Mouse (Mus musculus) erythroblast, embryonic 14.5 days (primary cell): ENCODE results near the gene Spz1. TPM values are rescaled to one million over a fixed set of nuclear protein-coding genes. Genes with fewer than 3 reads are reported as not detected.
A peak's percentile ranks its signal among the peaks of the same experiment; 100 is the strongest.

Source experiments
- H3K27me3 ChIP-seq: 2 replicates; pipeline ENCODE4 v1.6.1; 2012; ENCODE audit warnings: inconsistent platforms; ENCODE audit not compliant: control insufficient read depth
- H3K36me3 ChIP-seq: 2 replicates; pipeline ENCODE4 v1.6.1; 2012; ENCODE audit warnings: mild to moderate bottlenecking, inconsistent platforms; ENCODE audit not compliant: control insufficient read depth
- H3K4me1 ChIP-seq: 2 replicates; pipeline ENCODE4 v1.6.1; 2012; ENCODE audit warnings: inconsistent platforms; ENCODE audit not compliant: control insufficient read depth
- H3K4me3 ChIP-seq: replicated peaks from 2 replicates; pipeline ENCODE3; 2012; ENCODE audit warnings: moderate library complexity, mild to moderate bottlenecking, inconsistent platforms
- H3K9me3 ChIP-seq: 2 replicates; pipeline ENCODE4 v1.6.1; 2012; ENCODE audit warnings: low read length, inconsistent platforms, mixed read lengths; ENCODE audit not compliant: control insufficient read depth
- GATA1 ChIP-seq: IDR thresholded peaks from 2 replicates; pipeline ENCODE4 v1.6.1; 2012; ENCODE audit warnings: low read length, inconsistent platforms, mixed read lengths
- TAL1 ChIP-seq: IDR thresholded peaks from 3 replicates; pipeline ENCODE4 v1.6.1; 2012; ENCODE audit warnings: low read length, inconsistent platforms, mixed read lengths
- polyA plus RNA-seq: library from polyadenylated mRNA; stranded (reverse); fragments of >175 nt; gene quantifications from 2 replicates; pipeline ENCODE4 v1.2.3, GENCODE M21; 2012

The Spz1 gene
- polyA plus RNA-seq, 1 experiment = not detected

DNA sequence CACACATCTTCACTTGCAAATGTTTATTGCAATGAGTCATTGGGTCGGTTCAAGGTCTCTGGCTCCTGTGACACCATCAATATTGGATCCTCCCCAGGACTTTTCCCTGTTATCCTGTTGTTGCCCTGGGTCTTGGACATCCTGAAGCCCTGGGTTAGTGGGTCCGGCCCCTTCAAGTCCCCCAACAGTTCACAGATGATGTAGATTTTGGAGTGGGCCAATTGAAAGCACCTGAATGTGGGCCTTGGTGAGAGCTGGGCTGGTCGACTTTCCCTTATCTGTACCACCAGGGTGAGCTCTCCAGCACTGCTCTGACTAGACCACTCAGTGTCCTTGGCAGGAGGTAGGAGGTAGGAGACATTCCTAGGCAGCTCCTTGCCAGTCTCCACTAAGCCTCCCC lies 19.5 kb upstream of the Spz1 start:
- peak; percentile 43; the same call in 1 of the 2 replicates for TF ChIP-seq GATA1
- TF ChIP-seq TAL1 = no peak
- no peaks in the 10 kb centered on the region for H3K9me3 ChIP-seq
- no peaks in the 10 kb centered on the region; the same call in 1 of the 2 replicates for H3K36me3 ChIP-seq
- H3K4me1 ChIP-seq = peaks cover 80% of the 10 kb centered on the region
- H3K4me3 ChIP-seq = peak overlapping the region; percentile 46
- no peaks in the 10 kb centered on the region for H3K27me3 ChIP-seq

DNA sequence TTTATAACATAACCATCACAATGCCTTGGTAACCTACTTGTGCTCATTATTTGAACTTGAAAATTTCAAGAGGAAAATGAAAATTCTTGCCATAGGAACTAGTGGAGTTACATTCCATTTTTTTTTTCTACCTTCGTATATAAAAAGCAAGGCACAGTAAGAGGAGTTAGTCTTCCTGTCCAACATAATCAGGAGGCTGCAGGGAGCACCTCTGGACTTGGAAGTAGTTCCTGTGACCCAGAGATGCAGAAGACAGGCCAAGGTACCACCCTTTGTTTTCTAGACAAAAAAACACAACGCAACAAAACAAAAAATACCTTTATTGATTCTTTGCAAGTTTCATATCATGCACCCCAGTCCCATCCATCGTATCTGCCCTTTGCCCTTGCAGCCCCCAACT lies 18.9 kb upstream of the Spz1 start:
- Histone ChIP-seq H3K4me3 (peak overlapping the region; percentile 46), H3K36me3 (no peaks in the 10 kb centered on the region; the same call in 1 of the 2 replicates), H3K4me1 (peaks cover 83% of the 10 kb centered on the region), H3K9me3 (no peaks in the 10 kb centered on the region), H3K27me3 (no peaks in the 10 kb centered on the region)
- no peak for TF ChIP-seq TAL1
- no peak for TF ChIP-seq GATA1

DNA sequence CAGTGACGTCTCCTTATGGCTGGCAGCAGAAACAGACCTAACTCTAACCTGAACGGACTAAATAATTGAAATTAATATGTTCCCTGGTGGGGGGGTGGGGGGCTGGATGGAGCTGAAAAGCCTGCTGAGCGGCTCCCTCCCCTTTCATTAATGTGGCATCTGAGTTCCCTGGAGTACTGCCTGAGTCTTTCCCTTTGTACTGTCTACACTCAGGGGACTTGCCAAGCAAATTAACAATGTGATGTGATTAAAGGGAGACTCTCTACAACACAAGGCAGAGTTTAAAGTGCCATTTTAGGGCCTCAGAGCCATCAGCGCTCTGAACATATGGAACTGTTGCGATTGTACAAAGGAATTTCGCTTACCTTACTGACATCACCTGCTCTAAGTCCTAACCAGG lies 18.5 kb upstream of the Spz1 start:
- Histone ChIP-seq H3K36me3 (no peaks in the 10 kb centered on the region; the same call in 1 of the 2 replicates), H3K27me3 (no peaks in the 10 kb centered on the region), H3K4me3 (peak overlapping the region; percentile 35), H3K4me1 (peaks cover 87% of the 10 kb centered on the region), H3K9me3 (no peaks in the 10 kb centered on the region)
- TF ChIP-seq GATA1 (no peak), TAL1 (no peak)

DNA sequence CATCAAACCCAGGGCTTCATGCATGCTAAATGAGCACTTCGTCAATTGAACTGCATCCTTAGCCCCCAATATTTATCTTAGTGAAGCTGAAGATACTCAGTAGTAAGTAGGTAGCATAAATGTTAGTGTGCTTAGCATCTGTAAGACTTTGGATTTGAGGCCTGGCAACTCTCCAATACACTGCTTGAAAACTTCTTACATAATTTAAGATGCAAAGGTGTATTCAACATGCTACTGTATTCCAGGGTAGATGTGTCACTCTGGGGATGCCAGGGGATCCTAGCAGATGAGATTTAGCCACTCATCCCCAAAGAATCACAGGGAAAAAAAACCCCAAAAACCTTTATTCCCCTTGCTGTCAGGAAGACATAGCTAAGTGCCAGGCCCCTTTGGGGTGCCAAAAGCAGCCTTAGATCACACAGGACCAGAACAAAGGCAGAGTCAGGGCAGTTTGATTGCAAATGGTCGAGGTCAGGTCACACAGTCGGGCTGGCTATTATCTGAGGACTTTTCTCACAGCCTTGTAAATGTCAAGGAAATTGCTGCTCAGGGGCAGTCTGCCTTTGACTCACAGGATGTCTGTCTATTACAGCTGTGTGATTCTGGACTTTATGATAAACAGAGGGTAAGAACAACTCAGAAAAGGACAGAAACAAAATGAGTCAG lies 17.9 kb upstream of the Spz1 start:
- TF ChIP-seq TAL1 (no peak), GATA1 (no peak)
- no peaks in the 10 kb centered on the region for H3K9me3 ChIP-seq
- H3K27me3 ChIP-seq = no peaks in the 10 kb centered on the region
- peaks cover 93% of the 10 kb centered on the region for H3K4me1 ChIP-seq
- H3K4me3 ChIP-seq = peak overlapping the region; percentile 54
- H3K36me3 ChIP-seq = no peaks in the 10 kb centered on the region; the same call in 1 of the 2 replicates

DNA sequence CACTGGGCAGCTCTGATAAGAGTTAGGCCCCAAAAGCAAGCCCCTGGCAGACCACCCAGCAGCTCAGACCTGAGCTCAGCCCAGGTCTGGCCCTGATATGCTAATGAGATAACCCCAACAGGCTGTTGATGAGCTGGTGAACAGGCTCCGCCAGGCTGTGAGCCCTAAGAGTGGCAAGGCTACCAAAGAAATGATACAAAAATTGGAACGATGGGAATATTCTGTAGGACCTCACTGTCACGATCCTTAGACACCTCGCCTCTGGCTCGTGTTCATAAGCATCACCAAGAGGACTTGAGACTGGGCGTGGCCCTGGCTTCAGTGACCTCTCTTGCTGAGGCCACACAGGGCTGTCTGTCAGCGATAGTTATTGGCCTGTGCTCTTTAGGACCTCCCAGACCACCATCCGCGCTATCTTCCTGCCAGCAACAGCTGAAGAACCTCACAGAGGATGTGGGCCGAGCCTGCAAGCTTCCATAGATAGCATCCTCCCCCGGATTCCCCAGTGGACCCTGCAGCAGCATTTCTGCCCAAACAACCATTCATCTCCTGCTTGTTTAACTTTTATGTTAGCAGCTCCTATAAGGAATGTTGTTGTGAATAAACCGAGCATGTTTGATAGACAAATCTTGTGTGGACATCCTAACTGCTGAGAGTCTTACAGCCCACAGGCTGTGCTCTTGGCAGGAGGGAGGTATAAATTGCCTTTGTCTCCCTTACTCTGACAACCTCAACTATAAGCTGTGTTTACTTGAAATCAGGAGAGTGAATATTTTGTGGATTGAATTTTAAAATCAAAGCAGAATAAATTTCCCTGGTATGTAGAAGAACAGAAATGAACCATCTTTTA lies 17.0 kb upstream of the Spz1 start:
- TF ChIP-seq GATA1 (peak; percentile 96), TAL1 (peak; percentile 61)
- Histone ChIP-seq H3K4me1 (peaks cover 94% of the 10 kb centered on the region), H3K9me3 (no peaks in the 10 kb centered on the region), H3K4me3 (peak overlapping the region; percentile 54), H3K36me3 (no peaks in the 10 kb centered on the region; the same call in 1 of the 2 replicates), H3K27me3 (no peaks in the 10 kb centered on the region)

DNA sequence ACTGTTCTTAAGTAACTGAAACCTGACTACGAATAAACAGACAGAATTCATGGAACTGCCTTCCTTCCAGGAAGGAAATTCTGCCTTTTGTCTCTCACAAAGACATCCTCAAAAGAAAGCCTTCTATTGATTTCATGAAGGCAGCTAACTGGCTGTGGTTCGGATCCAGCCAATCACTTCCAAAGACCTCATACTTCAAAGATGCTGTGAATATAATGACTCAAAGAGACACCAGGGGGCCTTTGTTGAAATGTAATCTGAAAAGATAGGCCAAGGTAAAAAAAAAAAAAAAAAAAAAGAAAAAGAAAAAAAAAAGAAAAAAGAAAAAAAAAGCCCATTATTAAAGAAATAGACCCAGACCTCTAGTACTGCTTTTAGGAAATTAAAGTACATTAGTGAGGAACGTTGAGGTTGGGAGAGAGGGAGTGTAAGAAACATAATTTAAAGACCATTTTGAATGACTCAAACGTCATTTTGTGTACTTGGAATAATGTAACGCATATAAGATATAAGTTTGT lies 16.4 kb upstream of the Spz1 start:
- Histone ChIP-seq H3K4me3 (peak overlapping the region; percentile 54), H3K36me3 (no peaks in the 10 kb centered on the region; the same call in 1 of the 2 replicates)
- TF ChIP-seq TAL1 (no peak), GATA1 (no peak)

DNA sequence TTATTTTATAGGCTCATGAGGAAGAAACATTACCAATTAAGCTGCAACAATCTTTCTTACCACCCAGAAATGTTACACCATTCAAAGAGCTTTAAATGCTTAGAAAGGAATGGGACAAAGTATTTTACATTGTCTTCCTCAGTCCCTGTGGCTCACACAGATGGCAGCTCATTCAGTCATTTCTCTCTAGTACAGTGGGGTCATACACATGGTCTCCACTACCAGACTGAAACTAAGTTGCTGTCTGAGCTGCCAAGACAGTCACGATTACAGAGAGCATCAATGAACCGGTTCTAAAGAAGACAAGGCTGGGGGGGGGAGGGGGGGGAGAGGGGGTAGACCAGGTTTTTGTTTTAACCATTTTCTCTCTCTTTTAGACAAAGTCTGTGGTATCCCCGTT lies 15.3 kb upstream of the Spz1 start:
- H3K9me3 ChIP-seq = no peaks in the 10 kb centered on the region
- no peaks in the 10 kb centered on the region for H3K27me3 ChIP-seq
- no peak for TF ChIP-seq TAL1
- TF ChIP-seq GATA1 = no peak
- peaks cover 90% of the 10 kb centered on the region for H3K4me1 ChIP-seq
- no peaks in the 10 kb centered on the region; the same call in 1 of the 2 replicates for H3K36me3 ChIP-seq
- H3K4me3 ChIP-seq = no peak overlapping the region

More for the DNA sequence above, 16.4 kb upstream of the Spz1 start:
- Histone ChIP-seq H3K27me3 (no peaks in the 10 kb centered on the region), H3K4me1 (peaks cover 96% of the 10 kb centered on the region), H3K9me3 (no peaks in the 10 kb centered on the region)

DNA sequence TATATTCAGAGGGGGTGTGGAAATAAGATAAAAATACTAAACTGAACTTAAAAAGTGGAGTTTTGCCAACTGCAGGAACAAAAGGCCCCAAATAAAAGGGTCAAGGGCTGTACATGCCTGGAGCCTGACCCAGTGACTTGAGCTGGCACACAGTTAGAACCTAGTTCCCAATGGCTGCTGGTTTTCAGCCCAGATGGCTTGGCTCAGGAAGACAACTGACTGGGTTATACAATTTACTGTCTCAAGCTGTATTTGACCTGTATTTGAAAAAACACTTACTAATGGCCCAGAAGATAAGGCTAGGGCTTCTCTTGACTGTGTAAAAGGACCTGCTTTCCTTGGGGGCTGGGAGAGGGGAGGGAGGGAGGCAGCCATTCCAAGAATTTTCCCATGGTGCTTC lies 13.3 kb upstream of the Spz1 start:
- Histone ChIP-seq H3K4me1 (peaks cover 78% of the 10 kb centered on the region), H3K27me3 (no peaks in the 10 kb centered on the region), H3K9me3 (no peaks in the 10 kb centered on the region), H3K36me3 (no peaks in the 10 kb centered on the region; the same call in 1 of the 2 replicates), H3K4me3 (no peak overlapping the region)
- TF ChIP-seq GATA1 (0 out of 2 replicates have a peak, but pooled peaks have one; percentile 9), TAL1 (no peak)

DNA sequence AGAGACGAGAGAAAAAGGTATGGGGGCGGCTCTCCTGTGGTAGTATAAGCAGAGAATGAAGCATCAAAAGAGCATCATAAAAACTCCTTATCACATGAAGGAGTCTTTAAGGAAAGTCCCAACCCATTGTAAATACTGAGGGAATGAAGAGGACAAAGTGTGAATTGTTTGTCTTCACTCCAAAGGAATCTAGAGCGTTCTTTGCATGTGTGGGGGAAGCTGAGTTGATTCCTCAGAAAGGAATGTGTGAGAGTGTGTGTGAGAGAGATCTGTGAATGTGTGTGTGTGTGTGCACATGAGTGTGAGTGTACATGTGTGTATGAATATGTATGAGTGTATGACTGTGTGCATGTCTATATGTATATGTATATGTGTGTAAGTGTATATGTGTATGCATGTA lies 12.7 kb upstream of the Spz1 start:
- Histone ChIP-seq H3K9me3 (no peaks in the 10 kb centered on the region), H3K36me3 (no peaks in the 10 kb centered on the region; the same call in 1 of the 2 replicates), H3K4me3 (no peak overlapping the region), H3K27me3 (no peaks in the 10 kb centered on the region), H3K4me1 (peaks cover 73% of the 10 kb centered on the region)
- no peak for TF ChIP-seq TAL1
- TF ChIP-seq GATA1 = no peak
